Mouse (Mus musculus) forebrain, embryonic 11.5 days (tissue): ENCODE results near the gene Ank. TPM values are rescaled to one million over a fixed set of nuclear protein-coding genes. Genes with fewer than 3 reads are reported as not detected.
A peak's percentile ranks its signal among the peaks of the same experiment; 100 is the strongest.
"Not testable (repeated sequence)": the region's sequence is repeated elsewhere in the genome, so short reads cannot be mapped to it uniquely, and the experiment has no call there.

Experiments
- ATAC-seq: fragments of 200-750 bp; cut with Nextera tagmentation; replicated peaks from 2 replicates; pipeline ENCODE4 v1.8.0; 2017; ENCODE audit warnings: moderate TSS enrichment; ENCODE audit not compliant: low FRiP score
- DNase-seq: peaks from one replicate; pipeline ENCODE4 v3.0.0-alpha.2; 2017; ENCODE audit warnings: low spot score
- H3K27ac ChIP-seq: fragments of 300-500 bp; sonication (generic); 2 replicates; pipeline ENCODE4 v1.5.1; 2014; ENCODE audit warnings: low read depth, low read length
- H3K27me3 ChIP-seq: fragments of 300-500 bp; sonication (generic); 2 replicates; pipeline ENCODE4 v1.6.1; 2014; ENCODE audit warnings: mild to moderate bottlenecking, low read length, mixed read lengths; ENCODE audit not compliant: control insufficient read depth, insufficient read depth
- H3K36me3 ChIP-seq: fragments of 300-500 bp; sonication (generic); 2 replicates; pipeline ENCODE4 v1.6.1; 2014; ENCODE audit warnings: mild to moderate bottlenecking, low read length, moderate library complexity, mixed read lengths; ENCODE audit not compliant: control insufficient read depth, insufficient read depth
- H3K4me1 ChIP-seq: fragments of 300-500 bp; sonication (generic); replicated peaks from 2 replicates; pipeline ENCODE4 v1.6.1; 2014; ENCODE audit warnings: low read length, mixed read lengths; ENCODE audit not compliant: control insufficient read depth, insufficient read depth
- H3K4me2 ChIP-seq: fragments of 300-500 bp; sonication (generic); 2 replicates; pipeline ENCODE4 v1.6.1; 2014; ENCODE audit warnings: low read depth, mild to moderate bottlenecking, low read length, moderate library complexity, mixed read lengths; ENCODE audit not compliant: severe bottlenecking
- H3K4me3 ChIP-seq: fragments of 300-500 bp; sonication (generic); 2 replicates; pipeline ENCODE4 v1.5.1; 2014; ENCODE audit warnings: low read depth, low read length
- H3K9ac ChIP-seq: fragments of 300-500 bp; sonication (generic); 2 replicates; pipeline ENCODE4 v1.6.1; 2014; ENCODE audit warnings: low read length
- H3K9me3 ChIP-seq: fragments of 300-500 bp; sonication (generic); 2 replicates; pipeline ENCODE4 v1.6.1; 2016; ENCODE audit warnings: low read length, mixed read lengths; ENCODE audit not compliant: control insufficient read depth
- WGBS: fragments of 180-500 bp; shearing (Covaris S2); extraction: QIAGEN DNeasy Blood & Tissue Kit; methylation state at CpG from one replicate; pipeline ENCODE4 v1.1.7; 2014; 5-methylcytosine and 5-hydroxymethylcytosine counted together
- polyA plus RNA-seq: library from polyadenylated mRNA; unstranded; fragments of >200 nt; fragmentation: Nextera tagmentation; extraction: Ambion mirVana; gene quantifications from 2 replicates; pipeline ENCODE4 v1.2.1, GENCODE M21; 2014

The Ank gene
- polyA plus RNA-seq, 1 experiment from 2014 or later = 6.8 TPM

DNA sequence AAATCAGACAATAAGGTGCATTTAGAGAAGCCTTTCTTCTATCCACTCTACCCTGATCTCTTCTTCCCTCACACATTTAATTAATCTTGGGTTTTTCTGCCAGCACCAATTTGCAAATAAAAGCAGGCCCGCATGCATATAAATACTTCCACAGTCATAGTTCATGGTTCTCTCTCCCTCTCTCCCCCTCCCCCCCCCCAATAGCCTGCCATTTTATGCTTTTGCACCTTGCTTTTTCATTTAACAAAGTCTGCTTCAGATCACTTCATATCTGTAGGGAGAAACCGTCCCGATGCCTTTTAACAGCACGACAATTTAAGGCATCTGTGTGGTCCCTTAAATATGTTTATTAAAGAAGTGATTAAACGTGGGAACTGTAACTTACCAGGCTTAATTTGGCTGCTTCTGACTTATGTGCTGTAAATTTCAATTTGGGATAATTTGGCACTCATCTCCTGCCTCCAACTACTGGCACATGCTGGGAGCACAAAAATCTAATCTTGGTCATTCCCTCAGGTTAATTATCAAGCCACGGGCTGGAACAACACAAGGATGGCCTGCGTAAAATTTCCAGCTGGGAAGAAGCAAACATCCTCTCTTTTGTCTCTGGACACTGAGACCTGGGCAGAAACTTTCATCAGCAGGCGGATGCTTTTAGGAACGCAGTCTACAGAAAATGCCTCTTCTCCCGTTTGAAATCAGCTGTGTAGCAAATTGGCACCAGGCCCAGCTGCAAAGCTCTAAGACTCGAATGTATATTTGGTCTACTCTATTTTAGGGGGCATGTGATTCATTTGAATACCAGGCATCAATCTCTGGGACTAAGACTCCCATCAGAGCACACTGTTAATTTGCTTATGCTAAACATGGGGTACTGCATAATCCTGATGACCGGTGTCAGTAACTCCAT, 4.9 kb upstream of the Ank start:
- DNase-seq = no peak

DNA sequence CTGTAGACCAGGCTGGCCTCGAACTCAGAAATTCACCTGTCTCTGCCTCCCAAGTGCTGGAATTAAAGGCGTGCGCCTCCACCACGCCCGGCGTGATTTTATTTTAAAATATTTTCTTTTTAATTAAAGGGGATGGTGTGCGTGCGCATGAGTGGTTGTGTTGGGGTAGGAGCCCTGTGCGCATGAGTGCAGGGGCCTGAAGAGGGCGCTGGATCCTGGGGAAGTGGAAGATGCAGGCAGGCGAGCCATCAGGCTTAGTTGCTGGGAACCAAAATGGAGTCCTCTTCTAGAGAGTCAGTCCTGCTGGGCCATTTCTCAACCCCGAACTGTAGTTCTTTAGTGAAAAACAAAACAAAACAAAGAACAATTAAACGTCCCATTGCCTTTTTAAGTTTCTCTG, 2.6 kb upstream of the Ank start:
- Histone ChIP-seq H3K4me1 (peaks cover 8% of the 10 kb centered on the region; the same call in 1 of the 2 replicates), H3K4me3 (no peak overlapping the region), H3K36me3 (no peaks in the 10 kb centered on the region), H3K27me3 (peaks cover 2% of the 10 kb centered on the region; the same call in 1 of the 2 replicates), H3K9me3 (no peaks in the 10 kb centered on the region), H3K4me2 (no peak overlapping the region), H3K27ac (no peak overlapping the region), H3K9ac (no peak overlapping the region)
- 92% methylated on average over 13 of the region's 13 CpGs for WGBS
- ATAC-seq (no peak), DNase-seq (no peak)

More for the DNA sequence above, 4.9 kb upstream of the Ank start:
- H3K4me2 ChIP-seq = no peak overlapping the region
- no peaks in the 10 kb centered on the region for H3K9me3 ChIP-seq
- 48% methylated on average over 12 of the region's 12 CpGs for WGBS
- no peak overlapping the region for H3K27ac ChIP-seq
- no peak for ATAC-seq
- no peaks in the 10 kb centered on the region for H3K36me3 ChIP-seq
- no peaks in the 10 kb centered on the region for H3K27me3 ChIP-seq
- H3K4me1 ChIP-seq = peaks cover 5% of the 10 kb centered on the region; the same call in 1 of the 2 replicates
- H3K9ac ChIP-seq = no peak overlapping the region
- no peak overlapping the region for H3K4me3 ChIP-seq

GRCm38 (mm10) chr15:27465391-27466005, 979 bp upstream of the Ank start:
- no peaks in the 10 kb centered on the region for H3K36me3 ChIP-seq
- peak overlapping the region; percentile 77 for H3K9ac ChIP-seq
- DNase-seq (no peak), ATAC-seq (0 out of 2 replicates have a peak, but pooled peaks have one; percentile 48)
- 17% methylated on average over 8 of the region's 8 CpGs for WGBS
- H3K9me3 ChIP-seq = no peaks in the 10 kb centered on the region
- peaks cover 2% of the 10 kb centered on the region; the same call in 1 of the 2 replicates for H3K27me3 ChIP-seq
- H3K4me1 ChIP-seq = peaks cover 8% of the 10 kb centered on the region; the same call in 1 of the 2 replicates
- H3K4me3 ChIP-seq = peak overlapping the region; percentile 71
- peak overlapping the region; percentile 86 for H3K4me2 ChIP-seq
- H3K27ac ChIP-seq = no peak overlapping the region

GRCm38 (mm10) chr15:27467081-27467491, 609 bp downstream of the Ank start:
- Histone ChIP-seq H3K9ac (peak overlapping the region; percentile 77), H3K4me2 (peak overlapping the region; percentile 86), H3K27ac (no peak overlapping the region), H3K27me3 (peaks cover 2% of the 10 kb centered on the region; the same call in 1 of the 2 replicates), H3K36me3 (no peaks in the 10 kb centered on the region), H3K4me1 (peaks cover 5% of the 10 kb centered on the region; the same call in 1 of the 2 replicates), H3K4me3 (peak overlapping the region; percentile 71), H3K9me3 (no peaks in the 10 kb centered on the region)
- DNase-seq (no peak), ATAC-seq (no peak)
- WGBS = under 1% methylated on average over 25 of the region's 25 CpGs

GRCm38 (mm10) chr15:27467641-27468040, 1.2 kb downstream of the Ank start:
- ATAC-seq (no peak), DNase-seq (no peak)
- peaks cover 5% of the 10 kb centered on the region; the same call in 1 of the 2 replicates for H3K4me1 ChIP-seq
- peak overlapping the region; percentile 86; the same call in 1 of the 2 replicates for H3K4me2 ChIP-seq
- H3K9ac ChIP-seq = no peak overlapping the region; the same call in 1 of the 2 replicates
- peak overlapping the region; percentile 71 for H3K4me3 ChIP-seq
- 5% methylated on average over 7 of the region's 7 CpGs for WGBS
- no peaks in the 10 kb centered on the region for H3K9me3 ChIP-seq
- no peak overlapping the region for H3K27ac ChIP-seq
- H3K27me3 ChIP-seq = peaks cover 2% of the 10 kb centered on the region; the same call in 1 of the 2 replicates
- H3K36me3 ChIP-seq = no peaks in the 10 kb centered on the region

DNA sequence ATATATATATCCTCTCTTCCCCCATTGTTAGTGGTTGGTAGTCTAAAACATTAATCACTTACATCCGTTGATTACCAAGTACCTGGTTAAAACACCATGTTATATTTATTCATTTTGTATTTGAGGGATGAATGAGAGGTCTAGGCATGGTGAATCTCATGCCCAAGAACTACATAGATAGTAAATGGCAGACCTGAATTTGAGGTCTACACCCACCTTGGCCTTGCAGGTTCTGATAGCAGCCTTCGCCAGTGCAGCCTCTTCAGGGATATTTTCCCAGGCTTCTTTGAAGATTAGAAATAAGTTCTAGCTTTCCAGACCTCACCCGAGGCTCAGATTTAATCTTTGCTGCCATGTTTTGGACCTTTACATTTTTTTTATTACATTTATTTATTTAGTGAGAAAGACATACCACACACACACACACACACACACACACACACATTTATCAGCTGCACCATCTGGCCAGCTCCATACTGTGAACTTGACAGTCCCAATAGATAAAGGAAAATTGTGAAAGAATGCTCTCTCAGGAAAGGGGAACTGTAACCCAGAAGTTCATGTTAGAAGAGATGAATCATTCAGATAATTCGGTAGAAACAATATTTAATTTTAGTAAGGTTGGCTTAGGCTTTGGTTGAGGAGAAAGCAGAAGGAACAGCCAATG, 2.5 kb downstream of the Ank start:
- Histone ChIP-seq H3K9ac (no peak overlapping the region), H3K4me3 (no peak overlapping the region), H3K27ac (no peak overlapping the region), H3K9me3 (no peaks in the 10 kb centered on the region), H3K36me3 (no peaks in the 10 kb centered on the region), H3K4me2 (no peak overlapping the region), H3K4me1 (peaks cover 5% of the 10 kb centered on the region; the same call in 1 of the 2 replicates), H3K27me3 (peaks cover 2% of the 10 kb centered on the region; the same call in 1 of the 2 replicates)
- no peak for ATAC-seq
- no peak for DNase-seq
- 85% methylated on average over 4 of the region's 4 CpGs for WGBS

DNA sequence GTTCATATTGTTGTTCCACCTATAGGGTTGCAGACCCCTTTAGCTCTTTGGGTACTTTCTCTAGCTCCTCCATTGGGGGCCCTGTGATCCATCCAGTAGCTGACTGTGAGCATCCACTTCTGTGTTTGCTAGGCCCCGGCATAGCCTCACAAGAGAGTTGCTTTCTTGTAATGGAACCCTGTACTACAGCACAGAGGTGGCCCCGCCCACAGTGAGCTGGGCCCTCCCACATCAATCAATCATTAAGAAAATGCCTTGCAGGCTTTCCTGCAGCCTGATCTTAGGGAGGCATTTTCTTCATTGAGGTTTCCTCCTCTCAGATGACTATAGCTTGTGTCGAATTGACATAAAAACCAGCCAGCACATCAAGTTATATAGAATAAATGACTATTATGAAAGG, 3.9 kb downstream of the Ank start:
- not testable (repeated sequence) for ATAC-seq, H3K27me3 ChIP-seq, H3K27ac ChIP-seq, DNase-seq, H3K4me2 ChIP-seq, H3K4me3 ChIP-seq, H3K4me1 ChIP-seq, H3K9me3 ChIP-seq, H3K9ac ChIP-seq, H3K36me3 ChIP-seq
- WGBS = 61% methylated on average over 3 of the region's 3 CpGs

DNA sequence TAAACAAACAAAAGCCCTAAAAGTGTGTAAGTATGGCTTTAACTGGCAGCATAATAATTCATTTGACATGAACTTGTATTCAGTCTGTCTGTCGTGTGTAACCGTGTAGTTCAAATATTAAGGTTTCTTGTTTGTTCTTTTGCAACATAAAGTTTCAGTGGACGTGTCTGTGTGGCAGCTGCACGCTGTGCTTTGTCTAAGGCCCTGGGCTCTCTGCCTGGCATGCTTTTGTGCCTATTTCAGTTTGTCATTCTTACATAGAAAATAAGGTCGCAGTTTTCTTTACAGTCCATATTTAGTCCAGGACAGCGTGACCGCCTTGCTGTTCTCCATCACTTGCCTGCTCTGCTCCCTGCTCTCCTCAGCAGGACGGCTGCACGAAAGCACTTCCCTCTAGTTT, 5.8 kb downstream of the Ank start:
- H3K4me1 ChIP-seq = peaks cover 3% of the 10 kb centered on the region; the same call in 1 of the 2 replicates
- no peaks in the 10 kb centered on the region for H3K36me3 ChIP-seq
- H3K27me3 ChIP-seq = peaks cover 2% of the 10 kb centered on the region; the same call in 1 of the 2 replicates
- no peak overlapping the region for H3K9ac ChIP-seq
- H3K9me3 ChIP-seq = no peaks in the 10 kb centered on the region
- ATAC-seq (no peak), DNase-seq (no peak)
- H3K4me3 ChIP-seq = no peak overlapping the region
- no peak overlapping the region for H3K4me2 ChIP-seq
- WGBS = 85% methylated on average over 9 of the region's 9 CpGs
- no peak overlapping the region for H3K27ac ChIP-seq
